Comparison of ENCODE assay signal across 25 mouse cellular contexts in genomic region chr4:47520076-47520475, GRCm38 (mm10). TPM values are rescaled to one million over a fixed set of nuclear protein-coding genes. Genes with fewer than 3 reads are reported as not detected.
DNase-seq lines count a peak whose midpoint lies in the region; ATAC-seq lines count a peak whose summit lies in the region.
"Had no signal": no experiment of that assay in that cellular context is flagged by ENCODE, and none has a peak within 500 bp of the region (broad histone marks: within the 10 kb centered on the region; RNA-seq: fewer than 3 reads in every experiment).

No protein-coding gene starts in this region.

- no peak for ATAC-seq in midbrain, embryonic 11.5 days (ENCODE audit: low FRiP score)
- ATAC-seq in midbrain, embryonic 13.5 days, result no peak
- no peak for ATAC-seq in hindbrain, embryonic 12.5 days (ENCODE audit: low FRiP score)
- ATAC-seq: CD4-positive, CD25-positive, alpha-beta regulatory T cell, adult 4 months; forebrain, embryonic 13.5 days; forebrain, embryonic 15.5 days; forebrain, postnatal 0 days had no signal

- 76% methylated on average over 4 of the region's 4 CpGs for WGBS in midbrain, embryonic 11.5 days
- 72% methylated on average over 4 of the region's 4 CpGs for WGBS in midbrain, embryonic 13.5 days
- 71% methylated on average over 4 of the region's 4 CpGs for WGBS in hindbrain, embryonic 12.5 days

- H3K27me3 ChIP-seq in midbrain, embryonic 11.5 days (ENCODE audit: control insufficient read depth, insufficient read depth, low read length), result no peaks in the 10 kb centered on the region
- H3K27me3 ChIP-seq in midbrain, embryonic 13.5 days, result no peaks in the 10 kb centered on the region
- no peaks in the 10 kb centered on the region for H3K27me3 ChIP-seq in hindbrain, embryonic 12.5 days
- H3K27me3 ChIP-seq: embryonic facial prominence, embryonic 13.5 days; embryonic facial prominence, embryonic 15.5 days; forebrain, embryonic 13.5 days; forebrain, embryonic 15.5 days had no signal

- DNase-seq in adrenal gland, postnatal 14 days, result peak; percentile 24
- no peak for DNase-seq in adrenal gland, postnatal 10 days
- peak; percentile 14 for DNase-seq in midbrain, embryonic 11.5 days (ENCODE audit: low spot score, missing footprints)
- DNase-seq in retina, postnatal 1 day, result peak; percentile 78
- DNase-seq: adrenal gland, adult 2 months; adrenal gland, postnatal 25 days; B cell, adult 2 months; cerebellum, adult 11 months; cerebellum, adult 18-20 months; cerebellum, adult 8-10 months; cerebellum, adult 9-11 months; cerebellum, postnatal 14 days; cerebellum, postnatal 36 days; embryo, embryonic 11 days; forebrain, postnatal 0 days had no signal

- no peak overlapping the region for H3K27ac ChIP-seq in midbrain, embryonic 11.5 days (ENCODE audit: low read depth, low read length)
- H3K27ac ChIP-seq in midbrain, embryonic 13.5 days, result no peak overlapping the region
- no peak overlapping the region for H3K27ac ChIP-seq in hindbrain, embryonic 12.5 days
- H3K27ac ChIP-seq: embryonic facial prominence, embryonic 13.5 days; embryonic facial prominence, embryonic 15.5 days; forebrain, embryonic 10.5 days; forebrain, embryonic 13.5 days; forebrain, embryonic 15.5 days had no signal

- no peaks in the 10 kb centered on the region for H3K36me3 ChIP-seq in midbrain, embryonic 11.5 days (ENCODE audit: control insufficient read depth, insufficient read depth, low read length)
- H3K36me3 ChIP-seq in midbrain, embryonic 13.5 days, result no peaks in the 10 kb centered on the region
- no peaks in the 10 kb centered on the region for H3K36me3 ChIP-seq in hindbrain, embryonic 12.5 days
- H3K36me3 ChIP-seq: embryonic facial prominence, embryonic 13.5 days; embryonic facial prominence, embryonic 15.5 days; forebrain, embryonic 10.5 days; forebrain, embryonic 15.5 days; G1E had no signal

- no peaks in the 10 kb centered on the region for H3K9me3 ChIP-seq in midbrain, embryonic 11.5 days (ENCODE audit: control insufficient read depth, low read length)
- no peaks in the 10 kb centered on the region for H3K9me3 ChIP-seq in midbrain, embryonic 13.5 days
- no peaks in the 10 kb centered on the region for H3K9me3 ChIP-seq in hindbrain, embryonic 12.5 days (replicated peaks)
- H3K9me3 ChIP-seq: embryonic facial prominence, embryonic 13.5 days; embryonic facial prominence, embryonic 15.5 days; forebrain, embryonic 10.5 days; forebrain, embryonic 13.5 days; forebrain, embryonic 15.5 days; G1E had no signal

- no peaks in the 10 kb centered on the region for H3K4me1 ChIP-seq in midbrain, embryonic 11.5 days (ENCODE audit: control insufficient read depth, insufficient read depth, low read length)
- H3K4me1 ChIP-seq in midbrain, embryonic 13.5 days (replicated peaks), result peaks cover 11% of the 10 kb centered on the region; the same call in 1 of the 2 replicates
- H3K4me1 ChIP-seq in hindbrain, embryonic 12.5 days, result peaks cover 10% of the 10 kb centered on the region
- H3K4me1 ChIP-seq: embryonic facial prominence, embryonic 15.5 days had no signal

- no peak overlapping the region for H3K4me2 ChIP-seq in midbrain, embryonic 11.5 days
- no peak overlapping the region for H3K4me2 ChIP-seq in midbrain, embryonic 13.5 days (replicated peaks)
- H3K4me2 ChIP-seq in hindbrain, embryonic 12.5 days (replicated peaks), result no peak overlapping the region
- H3K4me2 ChIP-seq: embryonic facial prominence, embryonic 13.5 days; embryonic facial prominence, embryonic 15.5 days; forebrain, embryonic 13.5 days; forebrain, embryonic 15.5 days had no signal

- H3K9ac ChIP-seq in midbrain, embryonic 11.5 days (ENCODE audit: low read length), result no peak overlapping the region
- H3K9ac ChIP-seq in midbrain, embryonic 13.5 days (replicated peaks), result no peak overlapping the region
- H3K9ac ChIP-seq in hindbrain, embryonic 12.5 days, result no peak overlapping the region
- H3K9ac ChIP-seq: embryonic facial prominence, embryonic 13.5 days; embryonic facial prominence, embryonic 15.5 days; forebrain, embryonic 13.5 days; forebrain, embryonic 15.5 days; forebrain, postnatal 0 days had no signal

- H3K4me3 ChIP-seq in midbrain, embryonic 11.5 days (ENCODE audit: low read depth, low read length), result no peak overlapping the region
- no peak overlapping the region for H3K4me3 ChIP-seq in midbrain, embryonic 13.5 days (replicated peaks)
- no peak overlapping the region for H3K4me3 ChIP-seq in hindbrain, embryonic 12.5 days
- H3K4me3 ChIP-seq: embryonic facial prominence, embryonic 13.5 days; embryonic facial prominence, embryonic 15.5 days; erythroblast, embryonic 14.5 days; forebrain, embryonic 10.5 days; forebrain, embryonic 13.5 days; forebrain, embryonic 15.5 days had no signal

RNA-seq across cellular contexts. Expression of gene Sec61b, which starts 45.6 kb away (rescaled TPM):
- 194 and 208 TPM in 2 replicates for total RNA-seq in adrenal gland, postnatal 14 days (2021)
- 100 to 1,000 TPM; 149 to 186 TPM for total RNA-seq in adrenal gland, postnatal 10 days (2021)
- 332 and 364 TPM in 2 replicates for polyA plus RNA-seq in midbrain, embryonic 11.5 days (2014; fragmentation: Nextera tagmentation; extraction: Ambion mirVana)
- polyA plus RNA-seq in midbrain, embryonic 13.5 days (2015; fragmentation: Nextera tagmentation; extraction: Ambion mirVana), result 288 and 302 TPM in 2 replicates
- 312 and 347 TPM in 2 replicates for polyA plus RNA-seq in hindbrain, embryonic 12.5 days (2016; fragmentation: Nextera tagmentation; extraction: Ambion mirVana)

RNA-seq across cellular contexts. Expression of gene Alg2, which starts 45.9 kb away (rescaled TPM):
- total RNA-seq in adrenal gland, postnatal 14 days (2021), result 92.9 and 115 TPM in 2 replicates
- 10 to 100 TPM; 68.8 to 83.3 TPM for total RNA-seq in adrenal gland, postnatal 10 days (2021)
- polyA plus RNA-seq in midbrain, embryonic 11.5 days (2014; fragmentation: Nextera tagmentation; extraction: Ambion mirVana), result 133 and 141 TPM in 2 replicates
- 250 and 255 TPM in 2 replicates for polyA plus RNA-seq in midbrain, embryonic 13.5 days (2015; fragmentation: Nextera tagmentation; extraction: Ambion mirVana)
- polyA plus RNA-seq in hindbrain, embryonic 12.5 days (2016; fragmentation: Nextera tagmentation; extraction: Ambion mirVana), result 196 and 206 TPM in 2 replicates
